Mouse (Mus musculus) spleen, postnatal 10 days (tissue): ENCODE results near the gene Mrpl38.

Experiments used
- DNase-seq, 2 experiments: peaks; one replicate each; pipeline ENCODE4 v3.0.0; 2021 to 2022; ENCODE audit warnings: low spot score in 2 of 2

Gene Mrpl38

GRCm38 (mm10) chr11:116138468-116139138, at the start of gene Mrpl38:
Gene Mrpl38, minus strand, starts transcription at chr11:116138868.
- peak; percentile 87 to 92 for DNase-seq

- DNase-seq: no peak
These were observed 48.7 kb upstream of the Mrpl38 start for GRCm38 (mm10) chr11:116187226-116187930.

GRCm38 (mm10) chr11:116186360-116186759, 47.7 kb upstream of the Mrpl38 start:
- DNase-seq: no peak

GRCm38 (mm10) chr11:116185836-116186235, 47.2 kb upstream of the Mrpl38 start:
- DNase-seq: no peak

- DNase-seq: no peak
These were observed 39.9 kb upstream of the Mrpl38 start for GRCm38 (mm10) chr11:116178411-116179121.

- DNase-seq: no peak
These were observed 37.3 kb upstream of the Mrpl38 start for GRCm38 (mm10) chr11:116176010-116176409.

GRCm38 (mm10) chr11:116174775-116175448, 36.2 kb upstream of the Mrpl38 start:
- DNase-seq: no peak

- DNase-seq: no peak
These were observed 33.3 kb upstream of the Mrpl38 start for GRCm38 (mm10) chr11:116171959-116172358.

GRCm38 (mm10) chr11:116170003-116170800, 31.5 kb upstream of the Mrpl38 start:
- DNase-seq: no peak

GRCm38 (mm10) chr11:116169214-116169613, 30.5 kb upstream of the Mrpl38 start:
- DNase-seq: no peak

- DNase-seq: peak; percentile 80 to 96
These were observed 29.3 kb upstream of the Mrpl38 start, which contains the start of gene Fbf1 for GRCm38 (mm10) chr11:116167884-116168439. Gene Fbf1, minus strand, starts transcription at chr11:116168166.

GRCm38 (mm10) chr11:116167232-116167631, 28.6 kb upstream of the Mrpl38 start:
- DNase-seq: no peak

- DNase-seq: no peak
These were observed 24.3 kb upstream of the Mrpl38 start for GRCm38 (mm10) chr11:116163002-116163401.

- no peak for DNase-seq
These were observed 23.5 kb upstream of the Mrpl38 start for GRCm38 (mm10) chr11:116162146-116162545.

- DNase-seq: no peak
These were observed 22.6 kb upstream of the Mrpl38 start for GRCm38 (mm10) chr11:116161312-116161711.

GRCm38 (mm10) chr11:116150960-116151359, 12.3 kb upstream of the Mrpl38 start:
- DNase-seq: peak; percentile 56 to 61

GRCm38 (mm10) chr11:116149341-116149740, 10.7 kb upstream of the Mrpl38 start:
- DNase-seq: no peak

GRCm38 (mm10) chr11:116148761-116149221, 10.1 kb upstream of the Mrpl38 start:
- DNase-seq: no peak

GRCm38 (mm10) chr11:116146294-116146985, 7.8 kb upstream of the Mrpl38 start:
- DNase-seq: peak in 1 of 2 experiments; percentile 27
